Mouse (Mus musculus): ENCODE measurements around the gene Gm43720. TPM values are rescaled to one million over a fixed set of nuclear protein-coding genes. Genes with fewer than 3 reads are reported as not detected.

Gm43720 gene
- polyA plus RNA-seq (2012; rRNA removed) = not detected in 2 replicates

DNA sequence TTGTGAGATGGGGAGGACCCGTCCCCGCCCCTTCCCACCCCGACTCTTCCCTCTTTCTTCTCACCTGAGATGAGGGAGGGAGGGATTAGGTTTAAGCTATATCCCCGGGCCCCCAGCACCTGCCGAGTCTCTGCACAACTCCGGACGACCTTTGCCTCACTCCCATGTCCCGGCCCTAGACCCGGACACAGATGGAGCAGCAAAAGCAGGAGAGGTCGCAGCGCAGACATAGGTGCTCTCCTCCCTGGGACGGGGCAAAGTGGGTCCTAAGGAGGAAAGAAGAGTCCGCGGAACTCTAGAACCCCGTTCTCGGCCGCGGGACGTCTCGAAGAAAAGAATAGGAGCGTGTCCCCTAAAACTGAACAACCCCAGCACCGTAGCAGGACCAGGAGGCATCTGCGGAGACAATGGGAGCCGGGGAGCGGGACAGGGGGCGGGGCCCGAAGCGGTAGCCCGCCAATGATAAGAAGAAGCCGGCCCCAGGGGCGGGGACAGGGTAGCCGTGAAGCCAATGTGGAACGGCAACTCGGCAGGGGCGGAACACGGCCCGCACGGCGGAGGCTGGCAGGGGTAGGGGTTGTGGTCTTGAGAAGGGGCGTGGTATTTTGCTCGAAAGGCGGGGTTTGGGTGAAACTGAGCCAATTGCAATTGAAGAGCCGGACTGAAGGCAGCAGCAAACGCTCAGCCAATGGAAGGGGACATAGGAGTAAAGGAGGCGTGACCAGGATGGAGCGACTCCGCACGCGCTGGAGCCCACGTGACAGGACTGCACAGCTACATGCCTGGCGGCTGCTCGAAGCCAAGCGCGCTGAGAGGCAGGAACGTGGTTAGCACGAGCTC, at the start of gene Gm43720, which contains the start of the genes Gpc2 and Stag3:
Gene Gm43720 (minus strand): TSS at position 374 of the 840 bp plus-strand sequence.
Gene Gpc2 (minus strand): TSS at position 421 of the 840 bp plus-strand sequence.
Gene Stag3 (plus strand): TSS at position 656 of the 840 bp plus-strand sequence.

GRCm38 (mm10) chr5:138272409-138272923, 7.3 kb downstream of the Gm43720 start, which contains the start of gene Gal3st4:
Gene Gal3st4 (minus strand): TSS chr5:138272840.

GRCm38 (mm10) chr5:138263260-138264206, 16.2 kb downstream of the Gm43720 start, which contains the start of gene BC037034:
Gene BC037034 (minus strand): TSS chr5:138264033.

DNA sequence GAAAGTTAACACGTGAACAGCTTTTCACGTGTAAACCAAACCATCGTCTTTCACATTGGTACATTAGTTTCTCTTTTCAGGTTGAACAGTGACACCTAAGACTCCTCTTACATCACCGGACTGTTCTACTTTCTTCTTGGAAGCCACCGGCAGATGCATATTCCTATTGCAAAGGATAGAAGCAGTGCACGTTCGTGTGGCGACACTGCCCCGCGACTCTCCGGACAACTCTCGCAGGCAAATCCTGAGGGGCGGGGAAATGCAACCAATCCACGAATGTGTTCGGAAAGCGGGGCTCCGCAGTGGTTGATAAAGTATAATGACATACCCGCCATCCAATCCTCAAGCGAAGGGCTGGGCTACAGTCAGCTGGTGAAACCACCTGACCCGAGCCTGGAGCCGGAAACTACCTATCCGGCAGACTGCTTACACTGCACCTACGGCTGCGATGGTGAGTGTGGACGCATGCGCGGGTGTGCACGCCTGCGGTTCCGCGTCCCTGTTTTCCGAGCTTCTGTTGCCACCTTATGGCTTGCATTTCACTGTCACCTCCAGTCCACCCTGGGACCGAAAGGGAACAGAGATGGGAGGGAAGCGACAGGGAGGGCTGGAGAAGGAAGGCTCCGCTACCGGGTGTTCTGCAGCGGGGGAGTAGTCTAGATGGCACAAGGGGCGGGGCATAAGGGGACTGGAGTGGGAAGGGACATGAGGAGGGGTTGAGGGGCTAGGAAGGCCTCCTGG, 24.2 kb downstream of the Gm43720 start, which contains the start of gene Lamtor4:
Gene Lamtor4 (plus strand): TSS at position 130 of the 741 bp plus-strand sequence.

GRCm38 (mm10) chr5:138225700-138226099, 54.1 kb downstream of the Gm43720 start, which contains the start of gene Nxpe5:
Gene Nxpe5 (plus strand): TSS chr5:138225898.

Other genes with a start within 250 kb of the Gm43720 start
- not detected in 2 replicates for gene Smok3c, start 226.8 kb downstream of the Gm43720 start, polyA plus RNA-seq (2012; rRNA removed)
- 3.8 and 6.3 TPM in 2 replicates for gene Zkscan1, start 194.9 kb downstream of the Gm43720 start, polyA plus RNA-seq (2012; rRNA removed)
- gene Zscan21, start 163.1 kb downstream of the Gm43720 start, polyA plus RNA-seq (2012; rRNA removed) = 11.9 and 13.3 TPM in 2 replicates
- gene Zfp113, start 124.2 kb downstream of the Gm43720 start, polyA plus RNA-seq (2012; rRNA removed) = 2.9 and 3.4 TPM in 2 replicates
- 71.0 and 103 TPM in 2 replicates for gene Cops6, start 118.9 kb downstream of the Gm43720 start, polyA plus RNA-seq (2012; rRNA removed)
- gene Ap4m1, start 108.0 kb downstream of the Gm43720 start, polyA plus RNA-seq (2012; rRNA removed) = 43.5 and 46.7 TPM in 2 replicates
- 47.9 and 68.6 TPM in 2 replicates for gene Mcm7, start 107.5 kb downstream of the Gm43720 start, polyA plus RNA-seq (2012; rRNA removed)
- gene Taf6, start 92.5 kb downstream of the Gm43720 start, polyA plus RNA-seq (2012; rRNA removed) = 74.1 and 120 TPM in 2 replicates
- gene Cnpy4, start 92.5 kb downstream of the Gm43720 start, polyA plus RNA-seq (2012; rRNA removed) = 3.6 and 5.5 TPM in 2 replicates
- gene Mblac1, start 85.6 kb downstream of the Gm43720 start, polyA plus RNA-seq (2012; rRNA removed) = 13.3 and 13.7 TPM in 2 replicates
- gene Nxpe5, start 54.1 kb downstream of the Gm43720 start, polyA plus RNA-seq (2012; rRNA removed) = 1.2 and 1.5 TPM in 2 replicates
- gene Lamtor4, start 24.5 kb downstream of the Gm43720 start, polyA plus RNA-seq (2012; rRNA removed) = 194 and 210 TPM in 2 replicates
- gene BC037034, start 15.9 kb downstream of the Gm43720 start, polyA plus RNA-seq (2012; rRNA removed) = 74.3 and 81.7 TPM in 2 replicates
- 1.1 and 1.8 TPM in 2 replicates for gene Gal3st4, start 7.1 kb downstream of the Gm43720 start, polyA plus RNA-seq (2012; rRNA removed)
- gene Gpc2, start within 50 bp of the Gm43720 start, polyA plus RNA-seq (2012; rRNA removed) = 14.6 and 20.1 TPM in 2 replicates
- 1.4 and 2.9 TPM in 2 replicates for gene Stag3, start 282 bp upstream of the Gm43720 start, polyA plus RNA-seq (2012; rRNA removed)
- 0.19 and 0.22 TPM in 2 replicates for gene Pvrig, start 62.0 kb upstream of the Gm43720 start, polyA plus RNA-seq (2012; rRNA removed)
- 5.4 and 7.7 TPM in 2 replicates for gene Zfp157, start 161.5 kb upstream of the Gm43720 start, polyA plus RNA-seq (2012; rRNA removed)